Mouse (Mus musculus) brain, embryonic 18.5 days (tissue): ENCODE data around the gene Abcd1.
"Not testable (repeated sequence)": the region's sequence is repeated elsewhere in the genome, so short reads cannot be mapped to it uniquely, and the experiment has no call there.

Experiments used
- DNase-seq: peaks from one replicate; pipeline ENCODE4 v3.0.0-alpha.2; 2012; ENCODE audit warnings: low read depth, low spot score

Abcd1 gene

DNA sequence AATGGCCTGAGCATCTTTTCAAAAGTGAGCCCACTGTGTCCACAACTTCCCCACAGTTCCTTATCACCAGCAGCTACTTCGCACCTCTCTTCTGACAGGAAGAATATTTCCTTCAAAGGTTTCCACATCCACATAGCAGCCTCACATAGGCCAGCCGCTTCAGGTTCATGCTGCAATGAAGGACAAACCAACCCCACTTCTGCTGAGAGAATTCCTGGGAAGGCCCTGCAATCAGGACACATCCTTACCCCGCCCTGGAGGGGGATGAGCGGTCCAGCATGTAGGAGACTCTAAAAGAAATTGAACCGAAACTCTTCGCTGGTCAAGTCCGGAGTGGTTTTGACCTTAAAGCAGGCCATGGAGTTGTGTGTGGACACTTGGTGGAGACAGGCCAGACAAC, 23.4 kb downstream of the Abcd1 start:
- not testable (repeated sequence) for DNase-seq

DNA sequence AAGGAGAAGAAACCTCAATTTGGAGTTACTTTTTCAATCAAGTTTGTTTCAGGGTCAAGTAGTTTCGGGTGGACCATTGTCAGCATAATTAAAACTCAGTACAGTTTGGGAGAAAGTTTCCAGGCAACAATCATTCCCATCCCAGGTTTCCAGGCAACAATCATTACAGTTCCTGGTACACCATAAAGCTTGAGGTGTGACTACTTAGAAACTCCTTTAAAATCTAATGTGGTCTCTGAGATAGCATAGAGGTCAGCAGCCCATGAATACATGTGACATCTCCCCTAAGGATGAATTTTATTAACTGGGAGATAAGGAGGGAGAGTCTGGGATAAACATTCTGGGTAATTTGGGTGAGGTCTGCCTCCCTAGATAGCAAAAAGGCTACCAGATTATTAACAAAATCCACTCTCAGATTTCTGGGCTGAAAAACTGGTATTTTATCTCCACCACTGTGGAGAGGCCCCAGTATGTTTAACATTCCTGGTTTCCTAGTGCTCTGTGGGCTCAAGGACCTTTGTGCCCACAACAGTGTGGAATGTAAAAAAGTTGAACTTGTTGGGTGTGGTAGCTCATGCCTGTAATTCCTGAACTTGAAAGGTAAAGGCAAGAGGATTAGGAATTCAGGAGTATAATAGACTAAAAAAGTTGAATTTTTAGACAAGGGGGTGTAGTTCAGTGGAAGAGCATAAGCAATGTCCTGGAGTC, 28.5 kb downstream of the Abcd1 start:
- DNase-seq = no peak

DNA sequence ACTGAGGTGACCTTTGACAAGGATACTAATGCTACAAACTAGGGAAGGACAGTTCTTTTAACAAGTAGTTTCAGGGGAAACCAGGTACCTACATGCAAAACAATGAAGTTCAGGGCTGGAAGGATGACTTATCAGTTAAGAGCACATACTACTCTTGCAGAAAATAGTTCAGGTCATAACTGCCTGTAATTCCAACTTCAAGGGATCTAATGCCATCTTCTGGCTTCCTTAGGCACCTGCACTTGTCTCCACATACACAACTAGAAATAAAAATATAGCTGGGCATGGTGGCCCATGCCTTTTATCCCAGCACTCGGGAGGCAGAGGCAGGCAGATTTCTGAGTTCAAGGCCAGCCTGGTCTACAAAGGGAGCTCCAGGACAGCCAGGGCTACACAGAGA, 32.6 kb downstream of the Abcd1 start:
- DNase-seq = no peak

DNA sequence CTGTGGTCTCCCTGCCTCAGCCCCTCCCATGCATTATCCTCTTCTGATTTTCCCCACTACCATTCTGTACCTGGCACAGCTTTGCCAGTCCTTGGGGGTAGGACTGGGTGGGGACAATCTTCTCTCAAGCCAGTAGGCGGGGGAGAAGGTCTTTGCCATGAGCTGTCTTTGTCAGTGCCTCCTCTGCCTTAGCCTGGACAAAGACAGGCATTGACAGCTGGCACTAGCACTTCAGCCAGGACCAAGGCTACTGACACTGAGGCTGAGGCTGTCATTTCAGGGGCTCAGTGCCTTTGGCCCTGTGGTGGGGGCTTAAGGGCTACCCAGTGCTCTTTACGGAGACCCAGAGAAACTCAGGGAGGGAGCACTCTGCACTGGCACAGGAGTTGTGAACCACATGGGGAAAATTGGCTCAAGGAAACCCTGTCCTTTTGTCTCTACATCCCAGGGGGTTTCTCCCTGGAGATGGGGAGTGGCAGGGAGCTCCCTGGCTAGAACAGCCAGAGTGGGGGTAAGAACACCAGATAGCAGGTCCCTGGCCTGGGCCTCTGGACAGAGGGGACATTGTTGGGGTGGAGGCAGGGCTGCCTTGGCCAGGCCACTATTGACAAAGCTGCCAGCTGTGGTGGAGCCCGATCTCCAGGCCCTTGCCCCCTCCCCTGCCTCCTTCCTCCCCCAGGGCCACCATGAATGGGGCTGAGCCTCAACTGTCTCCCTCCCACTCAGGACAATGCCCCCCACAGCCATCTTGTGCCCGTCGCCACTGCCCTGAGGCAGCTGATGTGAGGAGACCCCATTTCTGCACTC, 40.1 kb downstream of the Abcd1 start, which contains the start of gene Plxnb3:
Plxnb3 (plus strand) TSS at position 757 of the 807 bp plus-strand sequence.
- DNase-seq = no peak

DNA sequence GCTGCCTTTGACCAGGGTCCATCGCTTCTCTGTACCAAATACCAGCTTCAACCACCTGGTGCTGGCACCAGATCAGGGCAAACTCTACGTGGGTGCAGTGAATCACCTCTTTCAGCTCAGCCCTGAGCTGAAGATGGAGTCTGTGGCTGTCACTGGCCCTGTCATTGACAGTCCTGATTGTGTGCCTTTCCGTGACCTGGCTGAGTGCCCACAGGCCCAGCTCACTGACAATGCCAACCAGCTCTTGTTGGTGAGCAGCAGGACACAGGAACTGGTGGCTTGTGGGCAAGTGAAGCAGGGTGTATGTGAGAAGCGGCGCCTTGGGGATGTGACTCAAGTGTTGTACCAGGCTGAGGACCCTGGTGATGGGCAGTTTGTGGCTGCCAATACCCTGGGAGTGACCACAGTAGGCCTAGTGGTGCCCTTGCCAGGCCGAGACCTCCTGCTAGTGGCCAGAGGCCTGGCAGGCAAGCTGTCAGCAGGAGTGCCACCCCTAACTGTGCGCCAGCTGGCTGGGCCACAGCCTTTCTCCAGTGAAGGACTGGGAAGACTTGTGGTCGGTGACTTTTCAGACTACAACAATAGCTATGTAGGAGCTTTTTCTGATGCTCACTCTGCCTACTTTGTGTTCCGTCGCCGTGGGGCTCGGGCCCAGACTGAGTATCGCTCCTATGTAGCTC, 42.4 kb downstream of the Abcd1 start:
- DNase-seq = no peak

DNA sequence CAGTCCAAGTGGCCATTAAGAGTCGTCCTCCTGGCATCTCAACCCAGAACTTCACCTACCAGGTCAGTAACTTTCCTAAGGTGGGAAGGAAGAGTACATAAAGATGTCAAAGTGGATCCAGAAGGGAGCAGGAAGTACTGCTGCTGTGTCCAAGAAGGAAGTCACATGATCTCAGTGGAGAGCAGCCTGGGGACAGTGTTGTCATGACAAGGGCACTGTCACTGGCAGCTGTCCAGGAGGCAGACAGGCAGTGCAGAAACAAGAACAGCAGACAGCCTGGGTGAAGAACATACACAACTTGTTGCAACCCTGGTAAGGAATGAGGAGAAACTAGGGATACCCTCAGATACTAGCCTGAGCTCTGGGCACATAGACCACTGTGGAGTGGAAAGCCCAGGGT, 48.9 kb downstream of the Abcd1 start:
- DNase-seq = no peak

DNA sequence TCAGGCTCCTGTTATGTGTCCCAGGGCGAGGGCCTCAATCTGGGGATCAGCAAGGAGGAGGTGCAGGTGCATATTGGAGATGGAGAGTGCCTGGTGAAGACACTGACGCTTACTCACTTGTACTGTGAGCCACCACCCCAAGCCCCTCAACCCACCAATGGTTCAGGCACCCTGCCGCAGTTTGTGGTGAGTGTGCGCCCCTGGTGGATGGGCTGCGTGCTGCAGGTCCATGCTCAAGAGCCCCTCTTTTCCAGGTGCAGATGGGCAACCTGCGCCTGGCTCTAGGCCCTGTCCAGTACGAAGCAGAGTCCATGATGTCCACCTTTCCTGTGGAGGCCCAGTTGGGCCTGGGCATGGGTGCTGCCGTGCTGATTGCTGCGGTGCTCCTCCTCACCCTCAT, 50.9 kb downstream of the Abcd1 start:
- DNase-seq = no peak

DNA sequence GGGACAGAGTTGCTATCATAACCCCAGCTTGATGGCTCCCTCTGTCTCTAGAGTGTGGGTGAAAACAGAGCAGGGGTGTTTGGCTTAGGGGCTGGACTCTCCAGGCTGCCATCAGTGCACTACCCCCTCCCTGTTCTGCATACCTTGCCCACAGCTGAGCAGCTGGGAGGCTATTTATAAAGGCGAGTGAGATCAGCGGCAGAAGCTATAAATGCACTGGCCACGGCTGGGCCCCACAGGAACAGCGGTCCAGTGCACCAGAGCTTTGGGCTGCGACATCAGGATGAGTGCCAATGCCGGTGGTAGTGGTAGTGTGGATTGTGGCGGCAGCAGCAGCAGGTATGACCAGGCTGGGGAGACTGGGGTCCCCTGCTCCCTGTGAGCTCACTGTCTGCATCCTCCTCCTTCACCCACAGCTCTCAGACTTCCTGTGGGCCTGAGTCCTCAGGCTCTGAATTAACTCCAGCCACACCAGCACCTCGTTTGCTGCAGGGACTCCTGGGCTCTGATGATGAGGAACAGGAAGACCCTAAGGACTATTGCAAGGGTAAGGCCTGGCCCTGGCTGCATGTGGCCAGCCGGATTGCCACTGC, 57.9 kb downstream of the Abcd1 start, which contains the start of gene Srpk3:
Srpk3 (plus strand) TSS at position 238 of the 593 bp plus-strand sequence.
- no peak for DNase-seq

DNA sequence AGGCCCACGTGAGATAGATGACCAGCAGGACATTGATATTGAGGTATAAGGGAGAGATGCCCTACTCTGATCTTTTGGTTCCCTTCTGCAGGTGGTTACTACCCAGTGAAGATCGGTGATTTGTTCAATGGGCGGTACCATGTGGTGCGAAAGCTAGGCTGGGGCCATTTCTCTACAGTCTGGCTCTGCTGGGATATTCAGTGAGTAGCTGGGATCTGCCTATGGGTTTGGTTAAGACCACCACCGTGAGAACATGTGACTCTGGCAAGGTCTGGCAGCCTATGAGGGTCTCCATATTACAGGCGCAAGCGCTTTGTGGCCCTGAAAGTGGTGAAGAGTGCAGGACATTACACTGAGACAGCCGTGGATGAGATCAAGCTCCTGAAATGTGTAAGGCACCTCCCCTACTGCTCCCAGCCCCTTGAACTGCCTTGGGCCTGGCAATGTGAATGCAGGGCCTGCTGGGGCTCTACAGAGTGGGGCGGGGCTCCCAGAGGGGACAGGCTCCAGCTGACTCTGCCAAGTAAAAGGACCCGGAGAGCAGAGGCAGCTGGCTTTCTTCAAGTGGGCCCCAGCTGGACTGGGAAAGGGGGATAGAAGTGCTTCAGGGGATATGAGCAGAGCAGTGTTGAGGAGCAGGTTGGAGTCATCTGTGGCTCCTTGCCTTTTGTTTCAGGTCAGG, 58.5 kb downstream of the Abcd1 start:
- DNase-seq = no peak

DNA sequence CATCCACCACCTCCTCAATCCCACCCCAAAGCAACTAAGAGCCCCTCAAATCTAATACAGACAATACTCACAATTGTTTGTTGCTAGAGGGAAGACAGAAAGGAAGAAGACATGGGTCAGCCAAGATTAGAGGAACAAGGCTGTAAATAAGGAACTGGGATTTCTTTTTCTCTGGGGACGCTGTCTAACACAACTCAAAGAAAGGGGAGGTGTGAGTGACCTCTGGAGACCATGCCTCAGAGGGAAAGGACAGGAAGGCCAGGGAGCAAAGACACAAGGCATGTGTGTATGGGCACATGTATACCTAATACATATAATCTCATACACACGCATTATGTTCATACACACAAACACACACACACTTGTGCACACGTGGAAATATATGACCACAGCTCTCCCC, 65.8 kb downstream of the Abcd1 start:
- no peak for DNase-seq

DNA sequence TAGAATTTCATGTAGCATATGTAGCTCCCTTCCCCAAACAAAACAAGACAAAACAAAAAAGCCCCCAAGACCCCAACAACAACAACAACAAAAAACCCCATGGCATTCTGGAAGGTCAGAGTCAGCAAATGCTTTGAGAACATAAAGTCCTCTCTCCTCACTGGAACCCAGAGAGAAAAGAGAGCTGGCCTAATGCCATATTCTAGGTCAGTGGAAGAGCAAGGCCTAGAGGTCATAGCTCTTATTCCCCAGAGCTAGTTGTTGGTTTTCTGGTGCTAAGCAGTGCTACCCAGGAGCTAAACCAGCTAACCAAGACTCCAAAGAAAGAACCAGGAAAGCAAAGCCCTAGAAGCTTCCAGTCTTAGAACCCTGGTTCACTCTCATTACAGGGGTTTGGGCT, 69.3 kb downstream of the Abcd1 start:
- DNase-seq = no peak

DNA sequence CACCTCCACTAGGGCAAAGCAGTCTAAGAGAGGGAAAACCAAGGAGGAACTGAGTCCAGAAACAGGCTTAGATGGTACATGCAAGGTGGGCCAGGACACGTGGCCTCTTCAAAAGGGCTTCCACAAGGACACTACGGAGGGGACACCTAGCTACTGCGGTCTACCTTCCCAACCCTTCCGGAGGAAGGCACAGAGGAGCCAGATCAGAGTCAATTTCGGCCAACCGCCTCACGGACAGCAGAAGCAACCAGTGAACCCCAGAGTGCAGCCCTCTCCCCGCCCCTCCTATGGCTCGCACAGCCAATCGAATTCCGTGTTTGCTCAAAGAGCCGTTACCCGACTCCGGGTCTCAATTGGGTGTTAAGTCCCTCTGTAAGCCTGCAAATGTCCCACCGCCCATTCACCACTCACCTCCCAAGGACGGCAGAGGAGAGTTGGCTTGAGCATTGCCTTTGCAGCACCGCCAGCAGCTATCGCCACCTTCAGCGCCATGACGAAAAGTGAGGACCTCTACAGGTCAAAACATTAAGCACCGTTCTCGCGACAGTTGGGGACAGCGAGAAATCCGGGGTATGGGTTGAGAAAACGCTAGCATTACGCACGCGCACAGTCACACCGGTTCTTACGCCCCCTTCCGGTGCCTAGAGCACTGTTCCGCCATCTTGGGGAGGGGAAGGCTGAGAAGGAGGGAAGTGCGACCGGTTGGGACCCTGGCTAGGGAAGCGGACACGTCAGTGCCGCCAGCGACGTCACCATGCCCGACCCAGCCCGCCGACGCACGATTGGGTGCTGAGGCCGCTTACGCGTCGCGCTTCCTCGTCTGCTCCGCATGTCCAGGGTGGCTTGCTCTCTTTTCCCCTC, 70.2 kb downstream of the Abcd1 start, which contains the start of the genes Idh3g and Ssr4:
Idh3g (minus strand) TSS at position 534 of the 861 bp plus-strand sequence.
Ssr4 (plus strand) TSS at position 665 of the 861 bp plus-strand sequence.
- peak; percentile 94 for DNase-seq

DNA sequence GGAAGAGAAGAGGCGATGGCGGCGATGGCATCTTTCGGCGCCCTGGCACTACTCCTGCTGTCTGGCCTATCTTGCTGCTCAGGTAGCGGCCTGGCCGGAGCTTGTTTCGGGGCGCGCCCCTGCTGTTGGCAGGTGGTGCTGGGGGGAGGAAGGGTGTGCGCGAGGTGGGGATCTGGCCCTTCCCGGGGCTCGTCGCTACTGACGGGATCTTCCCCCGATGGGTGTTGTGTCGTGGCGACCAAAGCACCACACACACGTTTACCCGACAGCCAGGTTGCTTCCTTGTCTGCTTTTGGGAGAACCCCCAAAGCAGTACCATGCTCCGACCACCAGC, 70.8 kb downstream of the Abcd1 start:
- no peak for DNase-seq
